Mouse (Mus musculus) small intestine, adult 2 months (tissue): ENCODE measurements at regions not wholly inside any gene's neighbourhood (a gene's known extent, or its start where the extent isn't known, plus 50 kb on each side); places are given as distances from the start of the nearest gene placed in this dataset.

Source experiments
- H3K27ac ChIP-seq: fragments of 200-500 bp; 2 replicates; pipeline ENCODE4 v1.5.1; 2012; ENCODE audit warnings: low read depth, low read length, control low read depth, inconsistent platforms; ENCODE audit not compliant: insufficient read depth
- H3K27me3 ChIP-seq: fragments of 200-500 bp; 2 replicates; pipeline ENCODE4 v1.6.1; 2012; ENCODE audit warnings: mild to moderate bottlenecking, moderate library complexity, low read length, inconsistent platforms; ENCODE audit not compliant: control insufficient read depth, insufficient read depth
- H3K36me3 ChIP-seq: fragments of 200-500 bp; 2 replicates; pipeline ENCODE4 v1.6.1; 2012; ENCODE audit warnings: mild to moderate bottlenecking, low read length, control low read depth, inconsistent platforms; ENCODE audit not compliant: control insufficient read depth, insufficient read depth
- H3K4me1 ChIP-seq: fragments of 200-500 bp; 2 replicates; pipeline ENCODE4 v1.6.1; 2012; ENCODE audit warnings: low read length, inconsistent platforms, mixed read lengths; ENCODE audit not compliant: control insufficient read depth, insufficient read depth, insufficient read length
- H3K4me3 ChIP-seq: fragments of 200-500 bp; 2 replicates; pipeline ENCODE4 v1.5.1; 2012; ENCODE audit warnings: low read depth, mild to moderate bottlenecking, control low read depth, inconsistent platforms, low read length, moderate library complexity
- CTCF ChIP-seq: fragments of 200-500 bp; IDR thresholded peaks from 2 replicates; pipeline ENCODE4 v1.5.1; 2012; ENCODE audit warnings: low read depth, mild to moderate bottlenecking, control low read depth, inconsistent platforms, low read length, moderate library complexity, mixed read lengths; ENCODE audit not compliant: insufficient replicate concordance, insufficient read length; ENCODE audit errors: extremely low read depth
- POLR2A ChIP-seq: fragments of 200-500 bp; IDR thresholded peaks from 2 replicates; pipeline ENCODE4 v1.6.1; 2012; ENCODE audit warnings: low read depth, mild to moderate bottlenecking, control low read depth, inconsistent platforms, low read length, moderate library complexity
- WGBS: fragments of 180-500 bp; shearing (Covaris S2); methylation state at CpG from one replicate; pipeline ENCODE4 v1.1.7; 2018; 5-methylcytosine and 5-hydroxymethylcytosine counted together

GRCm38 (mm10) chr3:137513026-137513425, 108.4 kb upstream of the Ddit4l start:
- no peaks in the 10 kb centered on the region for H3K27me3 ChIP-seq
- no peak for TF ChIP-seq CTCF
- no peak for TF ChIP-seq POLR2A
- no peak overlapping the region for H3K27ac ChIP-seq
- 70% methylated on average over 6 of the region's 6 CpGs for WGBS
- H3K4me1 ChIP-seq, result no peaks in the 10 kb centered on the region
- H3K4me3 ChIP-seq, result no peak overlapping the region
- no peaks in the 10 kb centered on the region for H3K36me3 ChIP-seq

GRCm38 (mm10) chr3:137514238-137514637, 107.2 kb upstream of the Ddit4l start:
- Histone ChIP-seq H3K27me3 (no peaks in the 10 kb centered on the region), H3K36me3 (no peaks in the 10 kb centered on the region), H3K27ac (no peak overlapping the region), H3K4me1 (no peaks in the 10 kb centered on the region), H3K4me3 (no peak overlapping the region)
- TF ChIP-seq CTCF, result no peak
- TF ChIP-seq POLR2A, result no peak
- 92% methylated on average over 2 of the region's 2 CpGs for WGBS

- TF ChIP-seq POLR2A (no peak), CTCF (no peak)
- Histone ChIP-seq H3K36me3 (no peaks in the 10 kb centered on the region), H3K4me3 (no peak overlapping the region), H3K4me1 (no peaks in the 10 kb centered on the region), H3K27me3 (no peaks in the 10 kb centered on the region), H3K27ac (no peak overlapping the region)
- WGBS, result 64% methylated on average over 4 of the region's 4 CpGs
Observed at GRCm38 (mm10) chr3:137517433-137517832, 104.0 kb upstream of the Ddit4l start.

- WGBS, result 70% methylated on average over 1 of the region's 1 CpGs
- no peaks in the 10 kb centered on the region for H3K27me3 ChIP-seq
- no peak overlapping the region for H3K27ac ChIP-seq
- no peak for TF ChIP-seq POLR2A
- no peaks in the 10 kb centered on the region for H3K4me1 ChIP-seq
- H3K36me3 ChIP-seq, result no peaks in the 10 kb centered on the region
- H3K4me3 ChIP-seq, result no peak overlapping the region
Observed at GRCm38 (mm10) chr3:137520191-137520590, 101.2 kb upstream of the Ddit4l start.

GRCm38 (mm10) chr3:137525606-137526575, 95.5 kb upstream of the Ddit4l start:
- no peaks in the 10 kb centered on the region for H3K27me3 ChIP-seq
- no peaks in the 10 kb centered on the region for H3K4me1 ChIP-seq
- H3K4me3 ChIP-seq, result no peak overlapping the region
- H3K27ac ChIP-seq, result no peak overlapping the region
- TF ChIP-seq CTCF (no peak), POLR2A (no peak)
- no peaks in the 10 kb centered on the region for H3K36me3 ChIP-seq
- WGBS, result 77% methylated on average over 12 of the region's 12 CpGs

DNA sequence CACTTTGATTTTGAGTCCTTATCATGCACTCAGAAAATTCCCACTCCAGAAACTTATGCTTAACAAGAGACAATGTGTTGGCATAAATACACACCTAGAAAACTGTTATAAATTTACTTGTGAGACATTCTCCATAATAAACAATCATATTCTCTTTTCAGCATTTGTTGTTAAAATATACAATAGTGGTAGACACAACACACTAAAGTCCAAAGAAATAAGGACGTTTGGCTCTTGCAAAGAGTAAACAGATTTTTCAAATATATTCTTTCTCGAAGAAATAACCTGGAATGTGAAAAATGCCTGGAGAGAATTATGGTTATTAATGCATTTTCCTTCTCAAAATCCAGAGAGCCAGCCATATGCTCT, 91.8 kb upstream of the Ddit4l start:
- no peak overlapping the region for H3K4me3 ChIP-seq
- H3K27me3 ChIP-seq, result no peaks in the 10 kb centered on the region
- H3K4me1 ChIP-seq, result no peaks in the 10 kb centered on the region
- 55% methylated on average over 2 of the region's 2 CpGs for WGBS
- H3K36me3 ChIP-seq, result no peaks in the 10 kb centered on the region
- no peak for TF ChIP-seq CTCF
- no peak for TF ChIP-seq POLR2A
- no peak overlapping the region for H3K27ac ChIP-seq

DNA sequence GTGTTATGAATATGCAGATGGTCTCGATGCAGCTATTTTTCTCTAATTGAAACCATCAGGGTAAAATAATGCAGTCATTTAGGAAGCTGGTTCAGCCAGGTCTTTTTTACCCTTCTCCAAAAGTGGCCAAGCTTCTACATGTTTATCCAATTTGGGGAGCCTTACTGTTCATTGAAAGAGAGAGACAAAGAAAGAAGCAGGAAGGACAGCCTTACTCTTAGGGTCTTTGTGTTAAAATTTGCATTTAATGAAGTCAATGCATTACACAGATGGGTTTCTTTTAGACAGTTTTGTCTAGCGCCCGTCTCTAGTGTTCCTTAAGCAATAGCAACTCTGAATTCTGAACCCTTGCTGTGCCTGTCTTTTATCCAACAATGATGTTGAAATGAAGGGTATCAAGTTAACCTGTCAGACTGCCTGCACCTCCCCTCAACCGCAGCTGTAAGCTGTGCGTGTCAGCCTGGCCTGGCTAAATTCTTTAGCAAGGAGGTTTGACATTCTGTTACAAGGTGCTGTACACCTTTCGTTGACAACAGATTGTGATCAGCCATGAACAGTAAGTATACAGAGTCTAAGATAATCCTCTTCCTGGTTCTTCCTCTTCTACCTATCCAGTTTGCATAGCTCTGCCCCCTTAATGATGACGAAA, 91.3 kb upstream of the Ddit4l start:
- Histone ChIP-seq H3K4me1 (no peaks in the 10 kb centered on the region), H3K4me3 (no peak overlapping the region), H3K27me3 (no peaks in the 10 kb centered on the region), H3K27ac (no peak overlapping the region), H3K36me3 (no peaks in the 10 kb centered on the region)
- WGBS, result 77% methylated on average over 7 of the region's 7 CpGs
- TF ChIP-seq CTCF, result no peak
- TF ChIP-seq POLR2A, result no peak
